In genomic region chr1:11458353-11458752, GRCm38 (mm10) we compare ENCODE assay signal across 10 mouse cellular contexts. TPM values are rescaled to one million over a fixed set of nuclear protein-coding genes. Genes with fewer than 3 reads are reported as not detected.
DNase-seq lines count a peak whose midpoint lies in the region; ATAC-seq and TF ChIP-seq lines count a peak whose summit lies in the region.
"Had no signal": no experiment of that assay in that cellular context is flagged by ENCODE, and none has a peak within 500 bp of the region (broad histone marks: within the 10 kb centered on the region; RNA-seq: fewer than 3 reads in every experiment).

No protein-coding gene starts in this region.

- no peak overlapping the region for H3K4me2 ChIP-seq in forebrain, embryonic 15.5 days (replicated peaks)
- no peak overlapping the region for H3K4me2 ChIP-seq in midbrain, postnatal 0 days (ENCODE audit: low read depth, low read length, poor library complexity, severe bottlenecking)
- no peak overlapping the region for H3K4me2 ChIP-seq in midbrain, embryonic 13.5 days (replicated peaks)
- H3K4me2 ChIP-seq in liver, embryonic 11.5 days, result no peak overlapping the region

- H3K4me3 ChIP-seq in forebrain, embryonic 15.5 days, result no peak overlapping the region
- no peak overlapping the region for H3K4me3 ChIP-seq in forebrain, embryonic 10.5 days
- no peak overlapping the region for H3K4me3 ChIP-seq in midbrain, postnatal 0 days (ENCODE audit: low read depth, low read length)
- H3K4me3 ChIP-seq in midbrain, embryonic 13.5 days (replicated peaks), result no peak overlapping the region
- no peak overlapping the region for H3K4me3 ChIP-seq in liver, embryonic 11.5 days (ENCODE audit: low read depth, low read length)

- intact Hi-C loops in heart, postnatal 10 days (cut with DNase I), result loop anchor here (10.0 kb wide), 1 partner anchor 224 kb away; no protein-coding TSS in a partner anchor

- H3K27ac ChIP-seq in forebrain, embryonic 15.5 days (replicated peaks), result no peak overlapping the region
- no peak overlapping the region for H3K27ac ChIP-seq in forebrain, embryonic 10.5 days
- H3K27ac ChIP-seq in midbrain, postnatal 0 days (ENCODE audit: low read depth, low read length), result no peak overlapping the region
- no peak overlapping the region for H3K27ac ChIP-seq in midbrain, embryonic 13.5 days
- no peak overlapping the region for H3K27ac ChIP-seq in liver, embryonic 11.5 days (ENCODE audit: low read depth, low read length)
- H3K27ac ChIP-seq: liver, embryonic 14.5 days had no signal

- no peak for TF ChIP-seq CTCF in midbrain, postnatal 0 days (IDR thresholded peaks at IDR 0.05)

- ATAC-seq in forebrain, embryonic 15.5 days (replicated peaks), result peak; percentile 80
- ATAC-seq in midbrain, postnatal 0 days (ENCODE audit: low FRiP score), result peak; percentile 58; the same call in 1 of the 2 replicates
- ATAC-seq in midbrain, embryonic 13.5 days, result no peak
- no peak for ATAC-seq in liver, embryonic 11.5 days (replicated peaks; ENCODE audit: low FRiP score)

- H3K36me3 ChIP-seq in forebrain, embryonic 15.5 days, result no peaks in the 10 kb centered on the region
- H3K36me3 ChIP-seq in forebrain, embryonic 10.5 days (replicated peaks), result no peaks in the 10 kb centered on the region
- H3K36me3 ChIP-seq in midbrain, postnatal 0 days (ENCODE audit: insufficient read depth, low read length), result no peaks in the 10 kb centered on the region
- H3K36me3 ChIP-seq in midbrain, embryonic 13.5 days, result no peaks in the 10 kb centered on the region
- H3K36me3 ChIP-seq in liver, embryonic 11.5 days (ENCODE audit: control insufficient read depth, insufficient read depth, low read length), result no peaks in the 10 kb centered on the region

- no peak overlapping the region for H3K9ac ChIP-seq in forebrain, embryonic 15.5 days (replicated peaks)
- no peak overlapping the region for H3K9ac ChIP-seq in midbrain, postnatal 0 days (replicated peaks; ENCODE audit: low read length, poor library complexity, severe bottlenecking)
- H3K9ac ChIP-seq in midbrain, embryonic 13.5 days (replicated peaks), result no peak overlapping the region
- H3K9ac ChIP-seq in liver, embryonic 11.5 days (ENCODE audit: low read depth, low read length), result no peak overlapping the region
- H3K9ac ChIP-seq: liver, embryonic 14.5 days had no signal

- no peaks in the 10 kb centered on the region for H3K4me1 ChIP-seq in forebrain, embryonic 15.5 days
- H3K4me1 ChIP-seq in forebrain, embryonic 10.5 days, result no peaks in the 10 kb centered on the region
- H3K4me1 ChIP-seq in midbrain, postnatal 0 days (ENCODE audit: insufficient read depth, low read length), result no peaks in the 10 kb centered on the region
- H3K4me1 ChIP-seq in midbrain, embryonic 13.5 days (replicated peaks), result no peaks in the 10 kb centered on the region
- H3K4me1 ChIP-seq in liver, embryonic 11.5 days (replicated peaks; ENCODE audit: control insufficient read depth, insufficient read depth, low read length), result no peaks in the 10 kb centered on the region

- H3K9me3 ChIP-seq in forebrain, embryonic 15.5 days, result no peaks in the 10 kb centered on the region
- peaks cover 9% of the 10 kb centered on the region; the same call in 1 of the 2 replicates for H3K9me3 ChIP-seq in forebrain, embryonic 10.5 days
- H3K9me3 ChIP-seq in midbrain, postnatal 0 days (ENCODE audit: low read length), result no peaks in the 10 kb centered on the region
- H3K9me3 ChIP-seq in midbrain, embryonic 13.5 days, result no peaks in the 10 kb centered on the region
- H3K9me3 ChIP-seq in liver, embryonic 11.5 days (ENCODE audit: control insufficient read depth, low read length), result no peaks in the 10 kb centered on the region

- no peak for DNase-seq in forebrain, embryonic 10.5 days (ENCODE audit: extremely low spot score, low spot score)
- peak; percentile 80 for DNase-seq in midbrain, postnatal 0 days (ENCODE audit: low spot score)
- DNase-seq in heart, postnatal 10 days, result peak; percentile 79 to 84
- DNase-seq in thymus, postnatal 36 days, result no peak
- no peak for DNase-seq in liver, embryonic 11.5 days (ENCODE audit: low spot score)
- no peak for DNase-seq in natural killer cell, adult 2 months (ENCODE audit: low spot score in 2 of 2)
- DNase-seq: kidney, adult 11 months had no signal

- WGBS in forebrain, embryonic 15.5 days, result 85% methylated on average over 1 of the region's 1 CpGs
- WGBS in forebrain, embryonic 10.5 days, result 79% methylated on average over 1 of the region's 1 CpGs
- WGBS in midbrain, postnatal 0 days, result 100% methylated on average over 1 of the region's 1 CpGs
- WGBS in midbrain, embryonic 13.5 days, result 85% methylated on average over 1 of the region's 1 CpGs
- whole genome bisulfite sequencing in liver, embryonic 11.5 days, result 80% methylated on average over 1 of the region's 1 CpGs

- H3K27me3 ChIP-seq in forebrain, embryonic 15.5 days, result no peaks in the 10 kb centered on the region
- H3K27me3 ChIP-seq in forebrain, embryonic 10.5 days (ENCODE audit: poor library complexity, severe bottlenecking), result no peaks in the 10 kb centered on the region
- H3K27me3 ChIP-seq in midbrain, postnatal 0 days (ENCODE audit: insufficient read depth, low read length), result no peaks in the 10 kb centered on the region
- H3K27me3 ChIP-seq in midbrain, embryonic 13.5 days, result no peaks in the 10 kb centered on the region
- H3K27me3 ChIP-seq in liver, embryonic 11.5 days (replicated peaks; ENCODE audit: control insufficient read depth, insufficient read depth, low read length), result no peaks in the 10 kb centered on the region

RNA-seq across cellular contexts. Expression of gene A830018L16Rik, which starts 44.4 kb away (rescaled TPM):
- polyA plus RNA-seq in forebrain, embryonic 15.5 days (2015; fragmentation: Nextera tagmentation; extraction: Ambion mirVana), result 4.5 and 7.3 TPM in 2 replicates
- 1.0 and 1.2 TPM in 2 replicates for polyA plus RNA-seq in forebrain, embryonic 10.5 days (2016; fragmentation: Nextera tagmentation; extraction: Ambion mirVana)
- 22.6 and 38.3 TPM in 2 replicates for total RNA-seq in midbrain, postnatal 0 days (2014; rRNA removed)
- 13.8 and 14.2 TPM in 2 replicates for polyA plus RNA-seq in midbrain, postnatal 0 days (2015; fragmentation: Nextera tagmentation; extraction: Ambion mirVana)
- polyA plus RNA-seq in midbrain, embryonic 13.5 days (2015; fragmentation: Nextera tagmentation; extraction: Ambion mirVana), result 3.0 and 3.1 TPM in 2 replicates
- total RNA-seq in heart, postnatal 10 days (2021), result under 1 TPM; 0.07 to 0.43 TPM
- 0.16 and 0.22 TPM in 2 replicates for polyA plus RNA-seq in liver, embryonic 11.5 days (2014; fragmentation: Nextera tagmentation; extraction: Ambion mirVana)
- polyA plus RNA-seq: liver, embryonic 14.5 days had no signal

Comparison
In these comparisons a context has a peak if more than half of its experiments do, and no peak if none do; other contexts are left out.
1. ATAC-seq: peak in forebrain, embryonic 15.5 days (single experiment) and midbrain, postnatal 0 days (single experiment); none in midbrain, embryonic 13.5 days (single experiment) and liver, embryonic 11.5 days (single experiment).
2. DNase-seq: peak in midbrain, postnatal 0 days (single experiment) and heart, postnatal 10 days (2 of 2); none in forebrain, embryonic 10.5 days (single experiment), thymus, postnatal 36 days (0 of 2), liver, embryonic 11.5 days (single experiment) and natural killer cell, adult 2 months (0 of 2).